Comparison of ENCODE assay signal across 7 mouse cellular contexts in the genomic region with DNA sequence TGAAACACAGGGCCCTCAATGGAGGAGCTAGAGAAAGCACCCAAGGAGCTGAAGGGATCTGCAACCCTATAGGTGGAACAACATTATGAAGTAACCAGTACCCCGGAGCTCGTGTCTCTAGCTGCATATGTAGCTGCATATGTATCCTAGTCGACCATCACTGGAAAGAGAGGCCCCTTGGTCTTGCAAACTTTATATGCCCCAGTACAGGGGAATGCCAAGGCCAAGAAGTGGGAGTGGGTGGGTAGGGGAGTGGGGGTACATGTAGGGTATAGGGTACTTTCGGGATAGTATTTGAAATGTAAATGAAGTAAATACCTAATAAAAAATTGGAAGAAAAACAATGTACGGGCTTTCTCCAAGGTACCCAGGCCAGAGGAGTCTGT.
A peak's percentile ranks its signal among the peaks of the same experiment; 100 is the strongest.
DNase-seq lines count a peak whose midpoint lies in the region; ATAC-seq lines count a peak whose summit lies in the region.
"Not testable (repeated sequence)": the region's sequence is repeated elsewhere in the genome, so short reads cannot be mapped to it uniquely, and the experiment has no call there.

No protein-coding gene starts in this region.

- not testable (repeated sequence) for H3K27me3 ChIP-seq in forebrain, embryonic 14.5 days (replicated peaks; ENCODE audit: control insufficient read depth, insufficient read depth, low read length); forebrain, embryonic 16.5 days (replicated peaks; ENCODE audit: control insufficient read depth, insufficient read depth, low read length); hindbrain, embryonic 13.5 days; midbrain, embryonic 15.5 days (replicated peaks); neural tube, embryonic 12.5 days (replicated peaks); neural tube, embryonic 14.5 days (ENCODE audit: control insufficient read depth, insufficient read depth, low read length)

- WGBS in forebrain, embryonic 14.5 days, result 91% methylated on average over 5 of the region's 5 CpGs
- WGBS in forebrain, embryonic 16.5 days, result 82% methylated on average over 5 of the region's 5 CpGs
- 89% methylated on average over 5 of the region's 5 CpGs for WGBS in hindbrain, embryonic 13.5 days
- 89% methylated on average over 5 of the region's 5 CpGs for WGBS in midbrain, embryonic 15.5 days
- 89% methylated on average over 5 of the region's 5 CpGs for WGBS in neural tube, embryonic 12.5 days
- 91% methylated on average over 5 of the region's 5 CpGs for WGBS in neural tube, embryonic 14.5 days

- not testable (repeated sequence) for H3K4me1 ChIP-seq in forebrain, embryonic 14.5 days (ENCODE audit: control insufficient read depth, insufficient read depth, low read length); forebrain, embryonic 16.5 days (replicated peaks; ENCODE audit: control insufficient read depth, insufficient read depth, low read length); hindbrain, embryonic 13.5 days (replicated peaks); midbrain, embryonic 15.5 days; neural tube, embryonic 12.5 days; neural tube, embryonic 14.5 days (ENCODE audit: control insufficient read depth, insufficient read depth, low read length)

- not testable (repeated sequence) for H3K27ac ChIP-seq in forebrain, embryonic 14.5 days (ENCODE audit: low read depth, low read length); forebrain, embryonic 16.5 days (ENCODE audit: low read length); hindbrain, embryonic 13.5 days; midbrain, embryonic 15.5 days; neural tube, embryonic 12.5 days; neural tube, embryonic 14.5 days (ENCODE audit: low read depth, low read length)

- peak; percentile 12; the same call in 1 of the 2 replicates for ATAC-seq in forebrain, embryonic 14.5 days
- peak; percentile 20; the same call in 1 of the 2 replicates for ATAC-seq in forebrain, embryonic 16.5 days
- ATAC-seq in hindbrain, embryonic 13.5 days (ENCODE audit: low FRiP score), result peak; percentile 33; the same call in 1 of the 2 replicates
- ATAC-seq in midbrain, embryonic 15.5 days (replicated peaks), result 0 out of 2 replicates have a peak, but pooled peaks have one; percentile 15
- ATAC-seq in neural tube, embryonic 12.5 days (ENCODE audit: low FRiP score, low read depth), result 0 out of 2 replicates have a peak, but pooled peaks have one; percentile 28
- peak; percentile 25; the same call in 1 of the 2 replicates for ATAC-seq in neural tube, embryonic 14.5 days (ENCODE audit: low read depth)

- not testable (repeated sequence) for H3K4me2 ChIP-seq in forebrain, embryonic 14.5 days (ENCODE audit: low read length); forebrain, embryonic 16.5 days (ENCODE audit: low read length); hindbrain, embryonic 13.5 days; midbrain, embryonic 15.5 days; neural tube, embryonic 12.5 days (replicated peaks); neural tube, embryonic 14.5 days (ENCODE audit: low read depth, low read length)

- not testable (repeated sequence) for H3K9me3 ChIP-seq in forebrain, embryonic 14.5 days (replicated peaks; ENCODE audit: control insufficient read depth, low read length); forebrain, embryonic 16.5 days (ENCODE audit: control insufficient read depth, low read length); hindbrain, embryonic 13.5 days; midbrain, embryonic 15.5 days; neural tube, embryonic 12.5 days; neural tube, embryonic 14.5 days (ENCODE audit: control insufficient read depth, low read length)

- not testable (repeated sequence) for H3K4me3 ChIP-seq in forebrain, embryonic 14.5 days (ENCODE audit: low read depth, low read length); forebrain, embryonic 16.5 days (replicated peaks; ENCODE audit: low read length); hindbrain, embryonic 13.5 days; midbrain, embryonic 15.5 days; neural tube, embryonic 12.5 days; neural tube, embryonic 14.5 days (ENCODE audit: low read depth, low read length)

- DNase-seq in forebrain, embryonic 14.5 days (ENCODE audit: low spot score), result not testable (repeated sequence)
- DNase-seq in heart, adult 11 months, result peak; percentile 75

- H3K36me3 ChIP-seq in forebrain, embryonic 14.5 days (ENCODE audit: control insufficient read depth, insufficient read depth, low read length); forebrain, embryonic 16.5 days (ENCODE audit: control insufficient read depth, insufficient read depth); hindbrain, embryonic 13.5 days; midbrain, embryonic 15.5 days (replicated peaks); neural tube, embryonic 12.5 days; neural tube, embryonic 14.5 days (ENCODE audit: control insufficient read depth, insufficient read depth, low read length): not testable (repeated sequence)

- H3K9ac ChIP-seq in forebrain, embryonic 14.5 days (ENCODE audit: low read length); forebrain, embryonic 16.5 days (replicated peaks; ENCODE audit: low read depth, low read length); hindbrain, embryonic 13.5 days; midbrain, embryonic 15.5 days; neural tube, embryonic 12.5 days; neural tube, embryonic 14.5 days (replicated peaks; ENCODE audit: low read depth, low read length): not testable (repeated sequence)
